Mouse (Mus musculus) activated CD4-positive, CD25-positive, alpha-beta regulatory T cell, adult 4 months (primary cell): ENCODE results near the gene Mapk6. TPM values are rescaled to one million over a fixed set of nuclear protein-coding genes. Genes with fewer than 3 reads are reported as not detected.

Experiments used
- polyA plus RNA-seq, 2 experiments: library from polyadenylated mRNA; unstranded; fragments of 100-300 nt; shearing (Covaris generic); gene quantifications; one replicate each; pipeline ENCODE4 v1.2.1; 2017

The Mapk6 gene
- polyA plus RNA-seq, 2 experiments from 2014 or later, result 43.5 to 51.0 TPM

Other genes with a start within 250 kb of the Mapk6 start
- not detected for gene Myo5c, start 178.0 kb downstream of the Mapk6 start, polyA plus RNA-seq
- 10 to 100 TPM in 1 of 2 experiments, 1 to 10 TPM in 1; 7.4 to 10.3 TPM for gene Gnb5, start 103.7 kb downstream of the Mapk6 start, polyA plus RNA-seq
- not detected for gene Bcl2l10, start 62.2 kb downstream of the Mapk6 start, polyA plus RNA-seq
- gene Leo1, start 31.5 kb upstream of the Mapk6 start, polyA plus RNA-seq, result 10 to 100 TPM; 33.4 to 43.1 TPM
- 100 to 1,000 TPM; 159 to 175 TPM for gene Tmod3, start 149.7 kb upstream of the Mapk6 start, polyA plus RNA-seq
- not detected for gene Tmod2, start 201.3 kb upstream of the Mapk6 start, polyA plus RNA-seq
- 1 to 10 TPM; 3.8 to 5.4 TPM for gene Lysmd2, start 215.7 kb upstream of the Mapk6 start, polyA plus RNA-seq